Mouse (Mus musculus): ENCODE measurements around the gene Pmf1. TPM values are rescaled to one million over a fixed set of nuclear protein-coding genes. Genes with fewer than 3 reads are reported as not detected.
A peak's percentile ranks its signal among the peaks of the same experiment; 100 is the strongest.

Gene Pmf1
- polyA plus RNA-seq, 1 experiment: 13.8 TPM

DNA sequence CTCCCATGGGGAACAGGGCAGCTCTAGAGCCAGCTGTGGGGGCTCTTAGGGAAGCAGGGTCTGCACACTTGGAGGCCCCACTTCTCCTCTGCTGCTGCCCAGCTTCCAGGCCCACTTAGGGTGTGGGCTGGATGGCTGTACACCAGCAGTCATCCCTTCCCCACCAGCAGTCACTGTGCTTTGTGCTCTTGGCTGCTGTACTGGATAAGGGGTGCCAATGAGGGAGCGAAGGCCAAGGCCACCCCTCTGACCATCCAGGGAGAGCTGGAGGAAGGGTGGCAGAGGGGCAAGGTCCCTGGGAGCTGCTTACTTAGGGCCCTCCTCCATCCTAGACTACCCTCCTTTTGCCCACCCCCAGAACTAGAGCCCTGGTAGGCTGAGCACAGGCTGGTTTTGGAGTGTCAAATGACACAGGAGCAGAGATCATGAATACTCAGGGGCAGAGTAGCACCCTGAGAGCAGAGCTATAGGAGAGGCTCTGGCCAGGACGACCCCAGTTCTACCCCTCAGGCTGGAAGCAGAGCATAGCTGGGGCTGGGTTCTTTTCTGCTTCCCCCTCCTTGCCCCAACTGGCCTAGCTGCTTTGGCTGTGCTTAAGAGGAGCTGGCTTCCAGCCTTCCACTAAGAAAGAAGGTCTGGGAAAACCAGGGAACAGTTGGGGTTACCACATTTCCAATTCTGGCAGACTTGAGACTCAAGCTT lies 48.4 kb downstream of the Pmf1 start:
- no peak for TF ChIP-seq CTCF (IDR thresholded peaks at IDR 0.05; ENCODE audit: borderline replicate concordance, insufficient read depth, low read depth, low read length)
- no peak for TF ChIP-seq POLR2A (IDR thresholded peaks at IDR 0.05; ENCODE audit: borderline replicate concordance, insufficient read depth, low read length)
- Histone ChIP-seq H3K4me1 (ENCODE audit: control insufficient read depth, insufficient read depth, low read length) (no peaks in the 10 kb centered on the region), H3K4me3 (replicated peaks; ENCODE audit: insufficient read depth, low read depth, low read length) (no peak overlapping the region), H3K27ac (ENCODE audit: insufficient read depth, low read length) (no peak overlapping the region; the same call in 1 of the 2 replicates), H3K27me3 (ENCODE audit: control insufficient read depth, insufficient read depth, low read length) (no peaks in the 10 kb centered on the region)
- peak in 1 of 2 experiments; percentile 44 for DNase-seq
- 71% methylated on average over 2 of the region's 2 CpGs for WGBS

DNA sequence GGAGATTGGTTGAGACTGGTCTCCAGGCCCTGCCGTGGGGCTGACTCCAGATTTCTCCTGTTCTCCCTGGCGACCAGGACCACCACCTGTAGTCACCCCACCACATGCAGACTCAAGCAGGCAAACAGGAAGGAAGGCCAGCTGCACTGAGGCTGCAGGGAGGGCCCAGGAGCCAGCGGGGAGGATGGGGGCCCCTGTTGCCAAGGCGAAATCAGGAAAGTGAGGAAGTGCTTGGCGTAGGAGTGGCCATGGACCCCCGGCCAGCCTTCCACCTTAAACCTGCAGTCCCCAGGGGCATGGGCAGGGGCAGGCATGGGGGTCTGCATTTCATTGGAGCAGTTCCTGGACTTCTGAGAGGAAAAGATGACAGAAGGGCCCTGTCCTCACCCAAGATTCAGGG lies 49.0 kb downstream of the Pmf1 start:
- no peak for TF ChIP-seq POLR2A (IDR thresholded peaks at IDR 0.05; ENCODE audit: borderline replicate concordance, insufficient read depth, low read length)
- TF ChIP-seq CTCF (IDR thresholded peaks at IDR 0.05; ENCODE audit: borderline replicate concordance, insufficient read depth, low read depth, low read length): no peak
- 51% methylated on average over 6 of the region's 6 CpGs for WGBS
- H3K27ac ChIP-seq (ENCODE audit: insufficient read depth, low read length): no peak overlapping the region
- no peak overlapping the region for H3K4me3 ChIP-seq (replicated peaks; ENCODE audit: insufficient read depth, low read depth, low read length)
- no peak for DNase-seq
- H3K27me3 ChIP-seq (ENCODE audit: control insufficient read depth, insufficient read depth, low read length): no peaks in the 10 kb centered on the region
- no peaks in the 10 kb centered on the region; the same call in 1 of the 2 replicates for H3K4me1 ChIP-seq (ENCODE audit: control insufficient read depth, insufficient read depth, low read length)

DNA sequence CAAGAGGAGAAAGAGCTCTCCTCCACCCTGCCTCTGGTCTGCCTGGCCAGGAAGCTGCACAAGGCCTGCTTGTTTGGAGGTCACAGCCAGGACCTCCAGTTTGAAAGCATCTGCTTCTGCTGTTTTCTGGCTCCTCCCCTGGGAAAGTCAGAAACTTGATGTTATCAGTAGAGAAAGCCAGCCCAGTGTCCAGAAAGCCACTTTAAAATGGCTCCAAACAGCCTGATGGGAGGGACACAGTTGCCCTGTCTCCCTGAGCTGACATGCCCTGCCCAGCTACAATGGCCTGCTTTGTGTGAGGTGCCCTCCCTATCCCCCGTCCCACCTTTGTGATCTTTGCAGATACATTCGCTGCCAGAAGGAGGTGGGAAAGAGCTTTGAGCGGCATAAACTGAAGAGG lies 50.1 kb downstream of the Pmf1 start:
- 64% methylated on average over 3 of the region's 3 CpGs for WGBS

DNA sequence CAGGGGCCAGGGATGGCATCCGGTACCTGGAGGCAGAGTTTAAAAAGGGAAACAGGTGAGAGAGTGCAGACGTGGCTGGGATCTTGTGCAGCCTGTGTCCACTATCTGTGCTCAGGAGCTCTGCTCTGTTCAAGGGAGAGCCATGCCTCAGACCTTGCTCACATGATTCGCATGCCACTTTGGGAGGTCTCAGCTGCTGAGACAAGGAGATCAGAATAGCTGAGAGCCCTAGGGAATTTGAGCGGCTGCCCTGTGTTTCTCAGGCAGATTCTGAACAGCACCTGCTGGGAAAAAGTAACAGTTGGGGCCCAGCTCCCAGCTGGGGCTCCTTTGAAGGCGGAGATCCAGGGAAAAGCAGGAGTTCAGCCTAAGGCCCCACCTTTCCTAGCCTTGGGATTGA lies 50.5 kb downstream of the Pmf1 start:
- 67% methylated on average over 5 of the region's 5 CpGs for WGBS
- no peaks in the 10 kb centered on the region for H3K27me3 ChIP-seq (ENCODE audit: control insufficient read depth, insufficient read depth, low read length)
- no peak for DNase-seq
- peak overlapping the region; percentile 62; the same call in 1 of the 2 replicates for H3K27ac ChIP-seq (ENCODE audit: insufficient read depth, low read length)
- TF ChIP-seq POLR2A (IDR thresholded peaks at IDR 0.05; ENCODE audit: borderline replicate concordance, insufficient read depth, low read length) (no peak), CTCF (IDR thresholded peaks at IDR 0.05; ENCODE audit: borderline replicate concordance, insufficient read depth, low read depth, low read length) (no peak)
- peaks cover 5% of the 10 kb centered on the region; the same call in 1 of the 2 replicates for H3K4me1 ChIP-seq (ENCODE audit: control insufficient read depth, insufficient read depth, low read length)
- no peak overlapping the region for H3K4me3 ChIP-seq (replicated peaks; ENCODE audit: insufficient read depth, low read depth, low read length)

More for the DNA sequence above, 50.1 kb downstream of the Pmf1 start:
- DNase-seq: no peak
- H3K27me3 ChIP-seq (ENCODE audit: control insufficient read depth, insufficient read depth, low read length): no peaks in the 10 kb centered on the region
- TF ChIP-seq POLR2A (IDR thresholded peaks at IDR 0.05; ENCODE audit: borderline replicate concordance, insufficient read depth, low read length) (no peak), CTCF (IDR thresholded peaks at IDR 0.05; ENCODE audit: borderline replicate concordance, insufficient read depth, low read depth, low read length) (no peak)
- peaks cover 4% of the 10 kb centered on the region; the same call in 1 of the 2 replicates for H3K4me1 ChIP-seq (ENCODE audit: control insufficient read depth, insufficient read depth, low read length)
- H3K27ac ChIP-seq (ENCODE audit: insufficient read depth, low read length): peak overlapping the region; percentile 62
- no peak overlapping the region for H3K4me3 ChIP-seq (replicated peaks; ENCODE audit: insufficient read depth, low read depth, low read length)

DNA sequence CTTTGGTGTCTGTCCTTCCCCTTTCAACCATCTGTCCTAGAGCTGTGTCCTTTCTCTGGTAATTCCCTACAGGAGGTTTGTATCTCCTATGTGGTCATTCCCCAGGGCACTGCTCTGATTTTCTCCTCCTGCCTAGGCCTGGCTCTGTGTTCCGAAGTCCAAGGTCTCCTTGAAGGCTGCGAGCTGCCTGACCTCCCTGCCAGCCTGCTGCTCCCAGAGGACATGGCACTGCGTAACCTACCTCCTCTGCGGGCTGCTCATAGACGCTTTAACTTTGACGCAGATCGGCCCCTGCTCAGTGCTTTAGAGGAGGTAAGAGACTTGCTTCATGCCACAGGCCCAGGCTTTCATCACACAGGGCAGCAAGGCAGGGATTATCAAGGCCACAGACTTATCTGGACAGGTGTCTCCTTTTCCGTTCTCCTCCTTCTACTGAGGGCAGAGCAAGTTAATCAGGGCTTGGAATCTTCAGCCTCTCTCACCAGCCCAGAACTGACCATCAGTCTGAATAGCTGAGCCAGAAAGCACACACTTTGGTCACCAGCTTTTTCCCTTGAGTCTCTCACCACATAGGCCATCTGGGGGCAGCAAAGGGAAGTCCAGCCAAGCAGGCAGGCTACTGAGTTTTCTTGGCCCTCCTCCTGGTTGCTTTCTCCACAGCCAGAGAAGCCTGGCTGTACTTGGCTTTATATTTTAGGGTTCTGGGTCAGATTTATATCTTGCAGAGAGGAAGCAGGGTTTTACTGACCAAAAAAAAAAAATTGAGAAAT lies 55.5 kb downstream of the Pmf1 start:
- 82% methylated on average over 8 of the region's 8 CpGs for WGBS
- Histone ChIP-seq H3K27ac (ENCODE audit: insufficient read depth, low read length) (peak overlapping the region; percentile 47; the same call in 1 of the 2 replicates), H3K4me3 (replicated peaks; ENCODE audit: insufficient read depth, low read depth, low read length) (no peak overlapping the region), H3K27me3 (ENCODE audit: control insufficient read depth, insufficient read depth, low read length) (no peaks in the 10 kb centered on the region), H3K4me1 (ENCODE audit: control insufficient read depth, insufficient read depth, low read length) (peaks cover 25% of the 10 kb centered on the region)
- no peak for TF ChIP-seq POLR2A (IDR thresholded peaks at IDR 0.05; ENCODE audit: borderline replicate concordance, insufficient read depth, low read length)
- TF ChIP-seq CTCF (IDR thresholded peaks at IDR 0.05; ENCODE audit: borderline replicate concordance, insufficient read depth, low read depth, low read length): peak; percentile 37; the same call in 1 of the 2 replicates
- peak; percentile 54 to 70 for DNase-seq

DNA sequence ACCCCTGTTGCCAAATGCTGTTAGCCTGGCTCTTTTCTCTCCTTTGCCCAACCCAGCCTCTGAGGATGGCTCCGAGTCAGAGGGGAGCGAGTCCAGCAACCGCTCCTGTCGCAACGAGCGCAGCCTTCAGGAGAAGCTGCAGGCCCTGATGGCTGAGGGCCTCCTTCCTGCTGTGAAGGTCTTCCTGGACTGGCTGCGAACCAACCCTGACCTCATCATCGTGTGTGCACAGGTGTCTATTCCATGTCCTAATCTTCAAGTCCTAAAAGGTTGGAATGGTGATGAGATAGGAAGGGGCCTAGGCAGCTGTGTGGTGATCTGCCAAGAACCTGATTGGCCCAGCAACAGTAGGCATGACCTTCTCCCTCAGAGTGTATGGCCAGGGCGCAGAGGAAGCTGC lies 57.2 kb downstream of the Pmf1 start:
- peak; percentile 75 to 82 for DNase-seq
- H3K27ac ChIP-seq (ENCODE audit: insufficient read depth, low read length): peak overlapping the region; percentile 26; the same call in 1 of the 2 replicates
- TF ChIP-seq POLR2A (IDR thresholded peaks at IDR 0.05; ENCODE audit: borderline replicate concordance, insufficient read depth, low read length): no peak
- no peaks in the 10 kb centered on the region for H3K27me3 ChIP-seq (ENCODE audit: control insufficient read depth, insufficient read depth, low read length)
- peaks cover 25% of the 10 kb centered on the region for H3K4me1 ChIP-seq (ENCODE audit: control insufficient read depth, insufficient read depth, low read length)
- no peak overlapping the region for H3K4me3 ChIP-seq (replicated peaks; ENCODE audit: insufficient read depth, low read depth, low read length)
- WGBS: 23% methylated on average over 9 of the region's 9 CpGs

DNA sequence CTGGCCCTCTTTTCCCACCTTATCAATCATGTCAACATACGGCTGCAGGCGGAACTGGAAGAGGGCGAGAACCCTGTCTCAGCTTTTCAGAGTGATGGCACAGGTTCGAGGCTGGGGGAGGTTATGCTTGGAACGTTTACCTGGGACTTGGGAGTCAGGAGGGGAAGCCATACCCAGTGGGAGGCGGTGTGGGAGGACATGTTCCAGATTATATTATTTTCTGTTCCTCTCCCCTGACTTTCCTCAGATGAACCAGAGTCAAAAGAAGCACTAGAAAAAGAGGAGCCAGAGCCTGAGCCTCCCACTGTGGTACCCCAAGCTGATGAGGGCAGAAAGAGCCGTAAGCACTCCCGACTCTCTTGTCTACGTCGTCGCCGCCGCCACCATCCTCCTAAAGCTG lies 59.4 kb downstream of the Pmf1 start:
- Histone ChIP-seq H3K4me3 (replicated peaks; ENCODE audit: insufficient read depth, low read depth, low read length) (no peak overlapping the region), H3K27ac (ENCODE audit: insufficient read depth, low read length) (no peak overlapping the region), H3K4me1 (ENCODE audit: control insufficient read depth, insufficient read depth, low read length) (peaks cover 25% of the 10 kb centered on the region), H3K27me3 (ENCODE audit: control insufficient read depth, insufficient read depth, low read length) (no peaks in the 10 kb centered on the region)
- 90% methylated on average over 13 of the region's 13 CpGs for WGBS
- TF ChIP-seq CTCF (IDR thresholded peaks at IDR 0.05; ENCODE audit: borderline replicate concordance, insufficient read depth, low read depth, low read length): no peak
- no peak for TF ChIP-seq POLR2A (IDR thresholded peaks at IDR 0.05; ENCODE audit: borderline replicate concordance, insufficient read depth, low read length)
- no peak for DNase-seq

Other genes with a start within 250 kb of the Pmf1 start
- gene Rhbg, start 155.6 kb downstream of the Pmf1 start, polyA plus RNA-seq (2012; rRNA removed): 0.08 and 0.17 TPM in 2 replicates
- gene Gm38392, start 123.1 kb downstream of the Pmf1 start, polyA plus RNA-seq (2012; rRNA removed): 0.10 TPM in 1 of 2 replicates, not detected in the other
- 4.0 and 4.2 TPM in 2 replicates for gene Tsacc, start 113.3 kb downstream of the Pmf1 start, polyA plus RNA-seq (2012; rRNA removed)
- 189 and 197 TPM in 2 replicates for gene Cct3, start 113.2 kb downstream of the Pmf1 start, polyA plus RNA-seq (2012; rRNA removed)
- gene Glmp, start 85.3 kb downstream of the Pmf1 start, polyA plus RNA-seq (2012; rRNA removed): 109 and 110 TPM in 2 replicates
- gene Tmem79, start 74.2 kb downstream of the Pmf1 start, polyA plus RNA-seq (2012; rRNA removed): 0.81 and 1.3 TPM in 2 replicates
- gene Smg5, start 74.1 kb downstream of the Pmf1 start, polyA plus RNA-seq (2012; rRNA removed): 103 and 115 TPM in 2 replicates
- gene Paqr6, start 45.7 kb downstream of the Pmf1 start, polyA plus RNA-seq (2012; rRNA removed): 74.2 and 81.5 TPM in 2 replicates
- 0.41 and 0.65 TPM in 2 replicates for gene Bglap3, start 37.6 kb downstream of the Pmf1 start, polyA plus RNA-seq (2012; rRNA removed)
- gene Bglap2, start 31.6 kb downstream of the Pmf1 start, polyA plus RNA-seq (2012; rRNA removed): 2.1 TPM in 1 of 2 replicates, not detected in the other
- 0.57 TPM in 1 of 2 replicates, not detected in the other for gene Bglap, start 25.9 kb downstream of the Pmf1 start, polyA plus RNA-seq (2012; rRNA removed)
- gene Slc25a44, start 14.8 kb upstream of the Pmf1 start, polyA plus RNA-seq (2012; rRNA removed): 57.6 and 61.2 TPM in 2 replicates
- gene Sema4a, start 50.9 kb upstream of the Pmf1 start, polyA plus RNA-seq (2012; rRNA removed): 31.6 and 31.8 TPM in 2 replicates
- 51.4 and 57.1 TPM in 2 replicates for gene Lmna, start 99.6 kb upstream of the Pmf1 start, polyA plus RNA-seq (2012; rRNA removed)
- gene Mex3a, start 122.1 kb upstream of the Pmf1 start, polyA plus RNA-seq (2012; rRNA removed): 1.2 and 1.3 TPM in 2 replicates
- 0.46 and 1.4 TPM in 2 replicates for gene Rab25, start 138.0 kb upstream of the Pmf1 start, polyA plus RNA-seq (2012; rRNA removed)
- gene Lamtor2, start 142.7 kb upstream of the Pmf1 start, polyA plus RNA-seq (2012; rRNA removed): 143 and 159 TPM in 2 replicates
- gene Ubqln4, start 143.4 kb upstream of the Pmf1 start, polyA plus RNA-seq (2012; rRNA removed): 86.4 and 87.3 TPM in 2 replicates
- 141 and 142 TPM in 2 replicates for gene Ssr2, start 165.5 kb upstream of the Pmf1 start, polyA plus RNA-seq (2012; rRNA removed)
- 128 and 129 TPM in 2 replicates for gene Arhgef2, start 195.6 kb upstream of the Pmf1 start, polyA plus RNA-seq (2012; rRNA removed)
- gene Rxfp4, start 242.8 kb upstream of the Pmf1 start, polyA plus RNA-seq (2012; rRNA removed): not detected in 2 replicates